Comparison of ENCODE assay signal across 12 mouse cellular contexts in genomic region chr8:53148915-53149314, GRCm38 (mm10).
"Had no signal": no experiment of that assay in that cellular context is flagged by ENCODE, and none has a peak within 500 bp of the region (broad histone marks: within the 10 kb centered on the region; RNA-seq: fewer than 3 reads in every experiment).

No protein-coding gene starts in this region.

- H3K4me1 ChIP-seq: limb, embryonic 13.5 days; midbrain, embryonic 13.5 days; stomach, embryonic 15.5 days had no signal

- H3K9ac ChIP-seq: limb, embryonic 13.5 days; liver, embryonic 14.5 days; midbrain, embryonic 13.5 days; stomach, embryonic 15.5 days had no signal

- H3K4me2 ChIP-seq: limb, embryonic 13.5 days; midbrain, embryonic 13.5 days; stomach, embryonic 15.5 days had no signal

- H3K27me3 ChIP-seq: limb, embryonic 13.5 days; midbrain, embryonic 13.5 days; stomach, embryonic 15.5 days had no signal

- H3K36me3 ChIP-seq: limb, embryonic 13.5 days; midbrain, embryonic 13.5 days; stomach, embryonic 15.5 days had no signal

- H3K4me3 ChIP-seq: layer of hippocampus, adult 2 months; limb, embryonic 13.5 days; midbrain, embryonic 13.5 days; stomach, embryonic 15.5 days had no signal

- H3K27ac ChIP-seq: kidney, postnatal 0 days; layer of hippocampus, adult 2 months; limb, embryonic 13.5 days; liver, embryonic 14.5 days; midbrain, embryonic 13.5 days; stomach, embryonic 15.5 days had no signal

- ATAC-seq: midbrain, embryonic 13.5 days had no signal

- DNase-seq: kidney, adult 11 months; kidney, adult 9 months; kidney, postnatal 36 days; left cerebral cortex, postnatal 4 days; lung, adult 18-20 months; thymus, postnatal 4 days had no signal

- H3K9me3 ChIP-seq: limb, embryonic 13.5 days; midbrain, embryonic 13.5 days; stomach, embryonic 15.5 days had no signal
